In genomic region chr3:101914266-101914665, GRCm38 (mm10) we compare ENCODE assay signal across 25 mouse cellular contexts. TPM values are rescaled to one million over a fixed set of nuclear protein-coding genes. Genes with fewer than 3 reads are reported as not detected.
A peak's percentile ranks its signal among the peaks of the same experiment; 100 is the strongest.
DNase-seq lines count a peak whose midpoint lies in the region; ATAC-seq and TF ChIP-seq lines count a peak whose summit lies in the region.
"Had no signal": no experiment of that assay in that cellular context is flagged by ENCODE, and none has a peak within 500 bp of the region (broad histone marks: within the 10 kb centered on the region; RNA-seq: fewer than 3 reads in every experiment).

No protein-coding gene starts in this region.

- no peaks in the 10 kb centered on the region; the same call in 1 of the 2 replicates for H3K4me1 ChIP-seq in liver, embryonic 15.5 days (replicated peaks)
- H3K4me1 ChIP-seq in liver, embryonic 11.5 days (replicated peaks; ENCODE audit: control insufficient read depth, insufficient read depth, low read length) = 0 out of 2 replicates have a peak, but pooled peaks cover 2% of the 10 kb centered on the region
- H3K4me1 ChIP-seq in cerebellum, adult 2 months (ENCODE audit: control insufficient read depth, insufficient read depth, low read length) = peaks cover 10% of the 10 kb centered on the region
- no peaks in the 10 kb centered on the region for H3K4me1 ChIP-seq in forebrain, embryonic 14.5 days (ENCODE audit: control insufficient read depth, insufficient read depth, low read length)
- H3K4me1 ChIP-seq: embryonic facial prominence, embryonic 15.5 days; heart, embryonic 15.5 days had no signal

- no peak overlapping the region for H3K4me3 ChIP-seq in liver, embryonic 15.5 days (replicated peaks)
- no peak overlapping the region for H3K4me3 ChIP-seq in liver, embryonic 11.5 days (ENCODE audit: low read depth, low read length)
- no peak overlapping the region for H3K4me3 ChIP-seq in cerebellum, adult 2 months (replicated peaks; ENCODE audit: insufficient read depth, low read depth, low read length)
- H3K4me3 ChIP-seq in forebrain, embryonic 14.5 days (ENCODE audit: low read depth, low read length) = no peak overlapping the region
- H3K4me3 ChIP-seq: embryonic facial prominence, embryonic 12.5 days; embryonic facial prominence, embryonic 15.5 days; forebrain, embryonic 15.5 days; heart, embryonic 12.5 days; heart, embryonic 15.5 days; hindbrain, embryonic 10.5 days; hindbrain, embryonic 13.5 days had no signal

- DNase-seq in liver, embryonic 11.5 days (ENCODE audit: low spot score) = no peak
- DNase-seq in induced T-regulatory cell, adult 2 months (ENCODE audit: low read depth) = peak; percentile 59
- DNase-seq in cerebellum, adult 2 months = no peak
- no peak for DNase-seq in cerebellum, adult 9-11 months
- DNase-seq in forebrain, embryonic 14.5 days (ENCODE audit: low spot score) = no peak
- DNase-seq: adrenal gland, postnatal 10 days; adrenal gland, postnatal 36 days; cerebellum, adult 8-10 months; cerebellum, postnatal 14 days; gastrocnemius, postnatal 10 days; gastrocnemius, postnatal 36 days; heart, postnatal 10 days; heart, postnatal 36 days; kidney, adult 2 months had no signal

- TF ChIP-seq POLR2A in cerebellum, adult 2 months (IDR thresholded peaks at IDR 0.05; ENCODE audit: borderline replicate concordance, insufficient read depth, low read length) = no peak

- no peak overlapping the region for H3K4me2 ChIP-seq in liver, embryonic 15.5 days
- no peak overlapping the region for H3K4me2 ChIP-seq in liver, embryonic 11.5 days
- no peak overlapping the region for H3K4me2 ChIP-seq in forebrain, embryonic 14.5 days (ENCODE audit: low read length)
- H3K4me2 ChIP-seq: embryonic facial prominence, embryonic 12.5 days; embryonic facial prominence, embryonic 15.5 days; forebrain, embryonic 15.5 days; heart, embryonic 12.5 days; heart, embryonic 15.5 days; hindbrain, embryonic 13.5 days had no signal

- H3K9me3 ChIP-seq in liver, embryonic 15.5 days (replicated peaks) = no peaks in the 10 kb centered on the region
- H3K9me3 ChIP-seq in liver, embryonic 11.5 days (ENCODE audit: control insufficient read depth, low read length) = no peaks in the 10 kb centered on the region
- H3K9me3 ChIP-seq in forebrain, embryonic 14.5 days (replicated peaks; ENCODE audit: control insufficient read depth, low read length) = no peaks in the 10 kb centered on the region
- H3K9me3 ChIP-seq: embryonic facial prominence, embryonic 12.5 days; embryonic facial prominence, embryonic 15.5 days; forebrain, embryonic 15.5 days; heart, embryonic 12.5 days; heart, embryonic 15.5 days; hindbrain, embryonic 10.5 days; hindbrain, embryonic 13.5 days had no signal

- H3K9ac ChIP-seq in liver, embryonic 15.5 days = no peak overlapping the region
- no peak overlapping the region for H3K9ac ChIP-seq in liver, embryonic 11.5 days (ENCODE audit: low read depth, low read length)
- no peak overlapping the region for H3K9ac ChIP-seq in forebrain, embryonic 14.5 days (ENCODE audit: low read length)
- H3K9ac ChIP-seq: embryonic facial prominence, embryonic 12.5 days; embryonic facial prominence, embryonic 15.5 days; forebrain, embryonic 15.5 days; heart, embryonic 12.5 days; heart, embryonic 15.5 days; hindbrain, embryonic 13.5 days had no signal

- WGBS in liver, embryonic 15.5 days (ENCODE audit: insufficient replicate concordance) = 46% methylated on average over 5 of the region's 5 CpGs
- 71% methylated on average over 5 of the region's 5 CpGs for WGBS in liver, embryonic 11.5 days
- WGBS in cerebellum, adult 2 months = 81% methylated on average over 5 of the region's 5 CpGs
- 82% methylated on average over 5 of the region's 5 CpGs for WGBS in forebrain, embryonic 14.5 days

- H3K27me3 ChIP-seq in liver, embryonic 15.5 days = no peaks in the 10 kb centered on the region
- H3K27me3 ChIP-seq in liver, embryonic 11.5 days (replicated peaks; ENCODE audit: control insufficient read depth, insufficient read depth, low read length) = no peaks in the 10 kb centered on the region
- H3K27me3 ChIP-seq in cerebellum, adult 2 months (ENCODE audit: control insufficient read depth, insufficient read depth, low read length) = no peaks in the 10 kb centered on the region
- H3K27me3 ChIP-seq in forebrain, embryonic 14.5 days (replicated peaks; ENCODE audit: control insufficient read depth, insufficient read depth, low read length) = no peaks in the 10 kb centered on the region
- H3K27me3 ChIP-seq: embryonic facial prominence, embryonic 12.5 days; embryonic facial prominence, embryonic 15.5 days; forebrain, embryonic 15.5 days; heart, embryonic 12.5 days; heart, embryonic 15.5 days; hindbrain, embryonic 13.5 days had no signal

- no peak for TF ChIP-seq CTCF in cerebellum, adult 2 months (IDR thresholded peaks at IDR 0.05; ENCODE audit: borderline replicate concordance, insufficient read depth, low read depth, low read length)

- H3K27ac ChIP-seq in liver, embryonic 15.5 days (replicated peaks) = 0 out of 2 replicates have a peak overlapping the region, but pooled peaks have one; percentile 45
- no peak overlapping the region for H3K27ac ChIP-seq in liver, embryonic 11.5 days (ENCODE audit: low read depth, low read length)
- no peak overlapping the region for H3K27ac ChIP-seq in cerebellum, adult 2 months (ENCODE audit: insufficient read depth, low read length)
- no peak overlapping the region for H3K27ac ChIP-seq in forebrain, embryonic 14.5 days (ENCODE audit: low read depth, low read length)
- H3K27ac ChIP-seq: embryonic facial prominence, embryonic 12.5 days; embryonic facial prominence, embryonic 15.5 days; forebrain, embryonic 15.5 days; heart, embryonic 15.5 days; hindbrain, embryonic 10.5 days; hindbrain, embryonic 13.5 days had no signal

- ATAC-seq in liver, embryonic 15.5 days (ENCODE audit: insufficient read depth) = no peak
- no peak for ATAC-seq in liver, embryonic 11.5 days (replicated peaks; ENCODE audit: low FRiP score)
- peak; percentile 56 for ATAC-seq in CD4-positive, CD25-positive, alpha-beta regulatory T cell, adult 4 months
- ATAC-seq in forebrain, embryonic 14.5 days = no peak
- ATAC-seq: forebrain, embryonic 15.5 days; hindbrain, embryonic 16.5 days; intestine, postnatal 0 days had no signal

- H3K36me3 ChIP-seq in liver, embryonic 15.5 days (replicated peaks) = 0 out of 2 replicates have a peak, but pooled peaks cover 3% of the 10 kb centered on the region
- H3K36me3 ChIP-seq in liver, embryonic 11.5 days (ENCODE audit: control insufficient read depth, insufficient read depth, low read length) = no peaks in the 10 kb centered on the region
- no peaks in the 10 kb centered on the region; the same call in 1 of the 2 replicates for H3K36me3 ChIP-seq in forebrain, embryonic 14.5 days (ENCODE audit: control insufficient read depth, insufficient read depth, low read length)

RNA-seq across cellular contexts. Expression of gene Slc22a15, which starts 10.0 kb away (rescaled TPM):
- 2.3 and 2.6 TPM in 2 replicates for polyA plus RNA-seq in liver, embryonic 15.5 days (2015; fragmentation: Nextera tagmentation; extraction: Ambion mirVana)
- 1.8 and 1.9 TPM in 2 replicates for polyA plus RNA-seq in liver, embryonic 11.5 days (2014; fragmentation: Nextera tagmentation; extraction: Ambion mirVana)
- polyA plus RNA-seq in CD4-positive, CD25-positive, alpha-beta regulatory T cell, adult 4 months (2017; shearing (Covaris generic)) = 1 to 10 TPM; 5.2 to 8.1 TPM
- 14.7 and 14.8 TPM in 2 replicates for polyA plus RNA-seq in cerebellum, adult 2 months (2012; rRNA removed)
- polyA plus RNA-seq in forebrain, embryonic 14.5 days (2014; fragmentation: Nextera tagmentation; extraction: Ambion mirVana) = 4.0 and 4.4 TPM in 2 replicates
